Mouse (Mus musculus) lung, postnatal 10 days (tissue): Measurements from ENCODE around the gene Myl9.
"Not testable (repeated sequence)": the region's sequence is repeated elsewhere in the genome, so short reads cannot be mapped to it uniquely, and the experiment has no call there.

Source experiments
- DNase-seq: peaks from one replicate; pipeline ENCODE4 v3.0.0; 2021

Myl9 gene

DNA sequence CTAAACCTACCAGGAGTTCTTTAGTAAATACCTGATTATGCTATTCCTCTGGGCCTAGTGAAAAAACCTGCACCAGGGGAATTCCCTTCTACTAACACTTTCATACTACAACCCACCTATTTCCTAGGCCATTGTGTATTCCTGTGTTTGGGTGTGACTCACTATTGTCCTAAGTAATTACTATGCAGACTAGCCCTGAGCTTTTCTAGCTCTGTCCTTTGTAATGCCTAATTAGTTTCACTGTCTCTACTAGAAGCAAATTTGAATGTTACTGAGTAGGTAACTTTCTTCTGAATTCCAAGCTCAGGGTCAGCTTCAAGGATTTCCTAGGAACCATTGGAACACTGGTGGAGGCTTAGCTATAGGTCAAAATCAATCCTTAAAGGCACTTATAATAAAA lies 11.1 kb downstream of the Myl9 start:
- not testable (repeated sequence) for DNase-seq

DNA sequence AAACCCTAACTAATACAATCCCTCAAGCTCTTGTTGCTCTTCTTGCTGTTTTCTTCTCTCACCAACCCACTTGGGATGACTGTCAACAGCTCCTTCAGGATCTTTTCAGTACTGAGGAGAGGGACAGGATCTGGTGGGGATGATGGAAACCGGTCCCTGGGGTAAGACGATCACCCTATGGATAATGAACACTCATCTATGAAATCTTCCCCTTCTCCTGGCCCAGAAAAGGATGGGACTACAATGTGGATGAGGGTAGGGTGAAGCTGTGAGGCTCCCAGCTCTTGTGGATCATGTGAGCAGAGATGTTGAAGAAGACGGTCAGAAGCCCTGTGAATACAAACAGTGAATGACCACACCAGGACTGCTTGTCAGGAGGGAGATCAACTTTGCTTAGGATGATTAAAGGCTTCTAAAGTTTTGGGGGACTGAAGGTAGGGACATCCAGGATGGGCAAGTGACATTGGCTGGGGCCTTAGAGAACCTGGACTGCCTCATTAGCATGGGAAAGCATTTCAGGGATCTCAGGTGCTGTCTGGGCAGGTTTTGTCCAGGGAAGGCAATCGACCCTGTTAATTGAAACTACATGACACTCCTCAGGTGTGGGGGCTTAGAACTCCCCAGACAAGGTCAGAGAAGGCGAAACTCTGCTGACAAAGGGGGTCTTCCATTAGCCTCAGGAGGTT lies 12.0 kb downstream of the Myl9 start:
- no peak for DNase-seq

GRCm38 (mm10) chr2:156787776-156788105 lies 12.5 kb downstream of the Myl9 start:
- DNase-seq = no peak

DNA sequence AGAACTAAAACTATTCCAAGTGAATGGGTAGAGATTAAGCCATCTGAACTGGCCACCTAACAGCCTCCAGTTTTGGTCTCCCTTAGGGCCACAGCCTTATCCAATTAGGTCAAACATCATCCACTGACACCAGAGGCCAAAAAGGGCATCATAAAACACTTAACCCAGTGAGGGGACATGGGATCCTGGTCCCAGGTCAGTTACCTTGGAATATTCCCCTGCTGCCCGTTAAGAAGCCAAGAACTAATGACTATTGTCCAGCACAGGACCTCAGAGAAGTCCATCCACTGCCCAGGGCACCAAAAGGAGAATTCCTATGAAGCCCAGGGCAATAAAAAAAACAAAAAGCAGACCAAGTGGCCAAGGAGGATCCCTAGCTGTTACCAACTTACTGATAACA lies 13.6 kb downstream of the Myl9 start:
- DNase-seq = no peak

GRCm38 (mm10) chr2:156798516-156798915 lies 23.3 kb downstream of the Myl9 start:
- DNase-seq = no peak

DNA sequence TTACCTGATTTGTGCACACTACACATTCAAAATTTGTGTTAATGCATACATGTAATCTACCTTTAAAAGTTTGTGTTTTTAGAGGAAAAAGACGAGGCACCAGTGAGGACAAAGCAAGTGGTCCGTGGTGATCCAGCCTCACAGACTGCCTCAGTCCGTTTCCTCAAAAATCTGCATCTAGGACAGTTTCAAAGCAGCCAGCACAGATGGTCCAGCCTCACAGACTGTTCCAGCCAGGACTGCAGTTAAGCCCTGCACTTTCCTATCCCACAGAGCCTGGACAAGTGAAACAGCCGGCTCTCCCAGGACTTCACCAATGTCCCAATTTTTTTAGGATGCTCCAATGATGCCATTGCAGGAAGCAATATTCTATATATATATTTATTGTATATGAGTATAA lies 25.8 kb downstream of the Myl9 start:
- no peak for DNase-seq

GRCm38 (mm10) chr2:156802116-156802515 lies 26.9 kb downstream of the Myl9 start:
- DNase-seq = not testable (repeated sequence)

DNA sequence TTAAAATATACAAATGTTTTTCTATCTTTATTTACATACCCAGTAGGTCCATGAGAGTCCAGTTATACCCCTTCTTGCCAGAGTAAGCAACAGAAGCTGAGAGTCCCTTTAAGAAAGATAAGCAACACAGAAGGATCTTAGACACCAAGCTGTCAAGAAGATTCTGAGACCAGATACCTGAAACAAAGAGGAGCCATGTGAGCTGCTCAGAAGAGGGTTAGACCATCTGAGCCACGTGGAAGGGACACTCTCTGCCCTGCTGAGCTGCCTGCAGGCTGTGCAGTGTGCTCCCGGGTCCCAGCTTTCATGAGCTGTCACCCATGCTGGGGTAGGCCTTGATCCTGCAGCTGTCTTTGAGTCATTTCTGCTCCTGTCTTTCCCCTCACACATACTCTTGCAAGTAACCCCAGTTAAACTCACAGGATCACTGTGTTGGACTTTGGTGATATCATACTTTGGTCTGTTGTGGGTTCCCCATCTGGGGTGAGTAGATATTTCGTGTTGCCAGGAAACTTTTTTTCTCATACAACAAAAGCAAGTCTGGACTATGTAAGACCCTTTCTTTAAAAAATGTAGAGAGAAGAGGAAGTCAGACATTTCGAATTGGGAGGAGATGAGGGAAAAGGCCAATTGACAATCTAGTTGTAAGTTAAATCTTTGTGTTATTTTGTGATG lies 28.6 kb downstream of the Myl9 start:
- no peak for DNase-seq

DNA sequence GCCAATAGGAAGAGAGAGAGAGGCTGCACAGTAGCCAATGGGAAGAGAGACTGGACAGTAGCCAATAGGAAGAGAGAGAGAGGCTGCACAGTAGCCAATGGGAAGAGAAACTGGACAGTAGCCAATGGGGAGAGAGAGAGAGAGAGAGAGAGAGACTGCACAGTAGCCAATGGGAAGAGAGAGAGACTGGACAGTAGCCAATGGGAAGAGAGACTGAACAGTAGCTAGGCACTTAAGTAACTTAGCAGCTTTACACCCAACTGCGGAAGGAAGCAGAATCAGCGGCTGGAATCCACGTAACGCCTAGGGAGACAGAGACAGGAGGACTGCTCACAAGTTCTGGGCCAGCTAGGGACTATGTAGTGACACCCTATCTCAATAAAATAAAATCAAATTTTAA lies 29.4 kb downstream of the Myl9 start:
- DNase-seq = no peak

- DNase-seq = no peak
These were observed 31.7 kb downstream of the Myl9 start for GRCm38 (mm10) chr2:156806886-156807285.

- DNase-seq = peak; percentile 85
These were observed 34.4 kb downstream of the Myl9 start for GRCm38 (mm10) chr2:156809579-156809978.

DNA sequence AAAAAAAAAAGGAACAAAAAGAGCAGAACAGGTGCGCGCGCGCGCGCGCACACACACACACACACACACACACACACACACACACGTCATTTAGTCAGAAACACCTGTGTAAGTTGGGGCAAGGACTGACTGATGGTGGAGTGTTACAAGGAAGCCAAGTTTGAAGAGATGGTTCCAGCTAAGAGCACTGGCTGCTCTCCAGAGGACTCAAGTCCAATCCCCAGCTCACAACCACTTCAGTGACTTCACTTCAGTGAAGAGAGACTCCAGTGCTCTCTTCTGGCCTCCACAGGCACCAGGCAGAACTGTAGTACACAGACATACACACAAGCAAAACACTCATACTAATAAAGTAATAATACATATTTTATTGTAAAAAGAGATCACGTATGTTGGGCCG lies 35.5 kb downstream of the Myl9 start:
- peak; percentile 43 for DNase-seq

DNA sequence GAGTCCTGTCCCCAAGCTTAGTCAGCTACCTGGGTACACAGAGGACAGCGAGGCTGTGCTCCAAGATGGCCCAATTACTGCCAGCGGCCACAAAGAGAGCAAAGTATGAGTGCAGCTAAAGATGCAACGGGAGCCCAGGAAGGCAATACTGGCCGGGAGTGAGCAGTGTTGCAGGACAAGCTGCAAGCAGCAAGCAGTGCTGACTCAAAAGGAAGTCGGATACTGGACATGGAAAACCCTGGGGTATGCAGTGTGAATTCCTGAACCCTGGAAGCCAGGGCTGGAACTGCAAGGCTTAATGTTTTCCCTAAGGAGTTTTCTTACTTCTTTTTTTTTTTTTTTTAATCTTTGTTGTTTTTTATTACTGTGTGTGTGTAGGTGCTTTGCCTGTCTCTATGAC lies 36.3 kb downstream of the Myl9 start:
- DNase-seq = no peak

- peak; percentile 44 for DNase-seq
These were observed 39.2 kb downstream of the Myl9 start for GRCm38 (mm10) chr2:156814344-156814801.

DNA sequence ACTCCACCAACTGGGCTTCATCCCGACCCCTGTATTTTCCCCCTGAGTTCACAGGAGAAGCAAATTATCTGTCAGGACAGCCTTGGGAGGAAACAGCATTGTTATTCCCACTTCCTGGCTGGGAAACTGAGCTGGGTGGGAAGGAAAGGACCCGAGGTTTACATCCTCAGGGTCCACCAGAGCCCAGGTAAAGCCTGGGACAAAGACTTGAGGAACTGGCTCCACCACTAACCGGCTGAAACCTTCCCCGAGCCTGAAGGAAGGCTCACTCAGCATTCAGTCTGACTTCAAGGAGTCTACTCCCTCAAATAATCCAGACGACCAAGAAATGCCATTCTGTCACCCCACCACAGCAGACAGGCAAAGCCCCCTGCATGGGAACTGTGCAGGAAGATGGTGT lies 39.7 kb downstream of the Myl9 start:
- no peak for DNase-seq

DNA sequence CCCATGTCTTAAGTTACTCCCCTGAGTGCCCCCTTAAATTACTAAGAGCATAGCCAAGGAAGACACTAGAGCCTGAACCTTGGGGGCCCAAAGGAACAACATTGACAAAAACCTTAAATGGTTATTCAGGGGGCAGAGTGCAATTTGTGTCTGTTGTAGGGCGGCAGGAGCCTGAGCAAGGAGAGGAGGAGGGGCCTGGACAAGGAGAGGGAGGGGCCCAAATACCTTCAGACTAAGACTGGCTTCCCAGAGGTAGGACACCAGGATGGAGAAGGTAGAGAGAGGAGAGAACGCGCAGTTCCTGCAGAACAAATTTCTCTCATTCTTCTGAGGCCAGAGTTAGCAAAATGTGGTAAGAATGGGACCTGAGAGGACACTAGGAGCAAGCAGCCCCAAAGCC lies 40.2 kb downstream of the Myl9 start:
- no peak for DNase-seq

DNA sequence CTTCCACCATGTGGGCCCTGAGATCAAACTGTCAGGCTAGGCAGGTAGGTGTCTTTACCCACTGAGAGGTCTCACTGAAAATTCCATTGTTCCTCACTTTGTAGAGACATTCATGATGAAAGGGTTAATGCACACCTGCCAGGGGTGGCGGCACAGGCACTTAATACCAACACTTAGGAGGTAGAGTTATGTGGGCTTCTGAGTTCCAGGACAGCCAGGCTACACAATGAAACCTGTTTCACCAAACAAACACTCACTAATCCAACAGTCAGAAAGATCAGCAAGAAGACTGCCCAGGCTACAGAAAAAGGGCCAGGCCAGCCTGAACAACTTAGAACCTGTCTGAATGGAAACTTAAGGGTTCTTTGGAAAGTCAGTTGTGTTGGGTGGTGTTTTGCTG lies 40.9 kb downstream of the Myl9 start:
- DNase-seq = no peak

DNA sequence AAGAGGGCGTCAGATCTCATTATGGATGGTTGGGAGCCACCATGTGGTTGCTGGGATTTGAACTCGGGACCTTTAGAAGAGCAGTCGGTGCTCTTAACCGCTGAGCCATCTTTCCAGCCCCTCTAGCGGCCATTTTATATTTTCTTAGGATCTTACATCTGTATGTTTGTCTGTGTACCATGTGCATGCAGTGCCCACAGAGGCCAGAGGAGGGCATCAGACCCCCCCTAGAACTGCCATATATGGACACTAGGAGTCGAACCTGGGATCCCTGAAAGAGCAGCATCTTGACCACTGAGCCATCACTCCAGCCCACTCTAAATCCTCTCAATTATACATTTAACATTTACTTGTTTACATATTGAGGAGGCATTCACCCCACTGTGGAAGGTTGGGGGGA lies 49.9 kb downstream of the Myl9 start:
- not testable (repeated sequence) for DNase-seq
